Mouse (Mus musculus): ENCODE data around the gene 4930469K13Rik.

Gene 4930469K13Rik

GRCm38 (mm10) chr11:33932386-33933111, 165.8 kb downstream of the 4930469K13Rik start:
- no peak for DNase-seq

DNA sequence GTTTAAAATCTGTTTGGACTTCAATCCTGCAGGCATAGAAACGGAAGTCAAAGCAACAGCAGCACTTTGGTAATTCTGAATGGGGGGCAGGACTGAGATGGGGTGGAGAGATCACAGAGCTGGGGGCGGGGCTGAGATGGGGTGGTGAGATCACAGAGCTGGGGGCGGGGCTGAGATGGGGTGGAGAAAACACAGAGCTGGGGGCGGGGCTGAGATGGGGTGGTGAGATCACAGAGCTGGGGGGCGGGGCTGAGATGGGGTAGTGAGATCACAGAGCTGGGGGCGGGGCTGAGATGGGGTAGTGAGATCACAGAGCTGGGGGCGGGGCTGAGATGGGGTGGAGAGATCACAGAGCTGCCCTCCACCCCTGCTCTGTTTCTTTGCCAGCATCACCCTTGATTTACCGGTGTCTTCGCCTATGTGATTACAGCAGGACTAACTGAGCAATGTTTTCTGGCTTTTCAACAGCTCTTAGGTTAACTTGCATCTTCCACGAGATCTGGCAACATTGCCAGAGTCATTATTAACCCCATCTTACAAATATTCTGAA, 166.4 kb downstream of the 4930469K13Rik start:
- no peak for DNase-seq

GRCm38 (mm10) chr11:33929412-33929811, 168.9 kb downstream of the 4930469K13Rik start:
- DNase-seq, result no peak

DNA sequence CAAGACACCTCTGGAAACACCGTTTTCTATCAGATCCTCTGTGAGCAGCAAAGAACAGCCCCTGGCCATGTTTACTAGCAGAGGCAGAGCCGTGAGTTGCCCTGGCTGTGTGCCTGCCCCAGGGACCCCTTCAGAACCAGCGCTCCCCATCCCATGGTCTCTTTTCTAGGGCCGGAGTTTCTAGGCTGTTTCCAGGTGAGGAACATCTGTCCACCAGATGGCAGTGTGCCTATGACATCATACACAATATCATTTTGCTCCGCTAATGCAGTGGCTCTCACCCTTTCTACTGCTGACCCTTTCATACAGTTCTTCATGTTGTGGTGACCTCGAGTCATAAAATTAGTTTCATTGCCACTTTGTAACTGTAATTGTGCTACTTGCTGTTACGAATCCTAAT, 169.7 kb downstream of the 4930469K13Rik start:
- DNase-seq, result no peak

DNA sequence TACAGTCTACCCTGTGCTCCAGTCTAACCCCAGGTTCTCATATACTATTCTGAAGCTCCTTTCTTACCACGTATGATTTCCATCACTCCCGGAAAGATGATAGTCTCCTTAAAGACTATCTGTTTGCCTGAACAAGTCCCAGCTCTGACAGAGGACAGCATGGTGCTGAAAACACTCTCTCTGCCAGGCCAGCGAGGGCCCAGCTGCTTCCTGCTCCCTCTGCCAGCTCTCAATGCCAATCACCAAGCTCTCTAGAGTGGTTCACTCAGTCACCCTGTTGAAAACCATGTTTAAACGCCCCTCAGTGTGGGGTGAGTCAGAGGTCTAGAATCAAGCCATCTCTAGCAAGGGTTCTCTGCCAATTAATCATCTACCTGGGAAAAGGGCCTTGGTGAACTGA, 170.5 kb downstream of the 4930469K13Rik start:
- no peak for DNase-seq

DNA sequence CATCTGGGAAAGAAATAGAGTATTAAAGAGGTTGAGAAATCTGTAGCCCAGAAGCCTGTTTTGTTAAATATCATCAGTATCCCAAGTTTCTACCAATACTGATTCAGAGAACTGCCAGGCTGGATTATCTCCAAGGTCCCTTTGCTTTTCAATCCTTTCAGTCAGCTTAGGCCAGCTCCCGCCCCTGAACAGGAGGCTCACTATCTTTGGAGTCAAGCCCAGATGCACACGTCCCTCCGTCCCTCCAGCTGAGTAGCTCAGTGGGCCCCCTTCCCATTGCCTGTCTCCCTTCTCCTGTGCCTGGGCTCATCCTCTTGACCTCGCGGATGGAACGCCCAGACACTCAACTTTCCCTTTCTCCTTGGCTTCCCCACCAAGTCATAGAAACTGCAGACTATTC, 171.0 kb downstream of the 4930469K13Rik start:
- DNase-seq, result no peak

GRCm38 (mm10) chr11:33926551-33926950, 171.8 kb downstream of the 4930469K13Rik start:
- no peak for DNase-seq

GRCm38 (mm10) chr11:33925778-33926177, 172.6 kb downstream of the 4930469K13Rik start:
- no peak for DNase-seq

Measured in cerebellum, adult 11 months (tissue).